Mouse (Mus musculus) spleen, adult 2 months (tissue): ENCODE data around the gene Apoa2.

Source experiments
- CTCF ChIP-seq: fragments of 200-500 bp; IDR thresholded peaks from 2 replicates; pipeline ENCODE4 v1.5.1; 2011; ENCODE audit warnings: mild to moderate bottlenecking, inconsistent platforms; ENCODE audit not compliant: insufficient read depth, insufficient read length, insufficient replicate concordance; ENCODE audit errors: extremely low read depth
- POLR2A ChIP-seq: fragments of 200-500 bp; IDR thresholded peaks from 2 replicates; pipeline ENCODE4 v1.6.1; 2011; ENCODE audit warnings: low read depth, low read length, inconsistent platforms

GRCm38 (mm10) chr1:171252415-171252814, 27.6 kb downstream of the Apoa2 start:
- TF ChIP-seq CTCF = no peak
- TF ChIP-seq POLR2A = no peak
